Mouse (Mus musculus) T-cell, adult 2 months (primary cell): ENCODE results near the gene Tmem170.
"Not testable (repeated sequence)": the region's sequence is repeated elsewhere in the genome, so short reads cannot be mapped to it uniquely, and the experiment has no call there.

Experiments
- DNase-seq: peaks from one replicate; pipeline ENCODE4 v3.0.0; 2022; ENCODE audit warnings: low spot score

Tmem170 gene

DNA sequence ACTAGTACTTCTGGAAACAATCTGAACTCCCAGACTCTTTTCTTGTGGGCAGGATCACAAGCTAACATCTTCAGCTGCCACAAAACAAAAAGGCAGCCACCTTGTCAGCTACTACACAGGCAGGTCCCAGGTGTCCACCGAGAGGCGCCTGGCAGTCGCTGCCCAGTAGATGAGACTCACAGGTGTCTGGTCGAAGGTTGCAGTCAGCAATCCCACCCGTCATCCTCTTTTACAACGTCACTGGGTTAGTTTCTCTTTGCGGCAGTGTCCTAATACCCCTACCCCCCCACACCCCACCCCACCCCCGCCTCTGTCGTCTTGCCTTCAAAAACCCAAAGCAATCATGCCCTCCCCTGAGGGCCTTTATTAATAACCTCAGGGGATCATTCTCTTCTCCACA lies 792 bp downstream of the Tmem170 start:
- peak; percentile 19 for DNase-seq

DNA sequence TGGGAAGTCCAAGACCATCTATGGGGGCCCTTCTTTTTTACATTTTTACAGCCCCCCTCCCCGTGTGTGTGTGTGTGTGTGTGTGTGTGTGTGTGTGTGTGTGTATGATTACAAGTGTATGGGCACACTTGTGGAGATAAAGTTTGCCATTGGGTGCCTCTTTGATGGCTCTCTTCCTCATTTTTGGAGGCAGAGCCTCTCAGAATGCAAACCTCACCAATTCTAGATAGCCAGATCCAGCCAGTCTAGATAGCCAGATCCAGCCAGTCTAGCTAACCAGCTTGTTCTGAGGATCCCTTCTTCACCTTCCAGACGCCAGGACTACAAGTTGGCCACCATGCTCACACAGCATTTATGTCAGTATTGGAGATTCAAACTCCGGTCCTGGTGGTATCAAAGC lies 5.3 kb downstream of the Tmem170 start:
- DNase-seq = no peak

DNA sequence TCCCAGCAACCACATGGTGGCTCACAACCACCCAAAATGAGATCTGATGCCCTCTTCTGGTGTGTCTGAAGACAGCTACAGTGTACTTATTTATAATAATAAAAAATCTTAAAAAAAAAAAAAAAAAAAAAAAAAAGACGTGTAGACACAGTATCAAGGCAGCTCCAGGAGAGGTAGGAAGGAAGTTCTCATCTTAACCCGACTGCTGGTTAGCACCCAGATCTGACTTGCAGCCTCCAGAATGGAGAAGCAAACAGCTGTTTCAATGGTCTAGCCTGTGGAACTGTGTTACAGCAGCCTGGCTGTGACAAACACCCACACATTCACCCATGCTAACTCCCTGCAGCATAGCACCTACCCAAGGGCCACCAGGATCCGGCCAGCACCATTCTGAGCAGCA lies 6.2 kb downstream of the Tmem170 start:
- no peak for DNase-seq

DNA sequence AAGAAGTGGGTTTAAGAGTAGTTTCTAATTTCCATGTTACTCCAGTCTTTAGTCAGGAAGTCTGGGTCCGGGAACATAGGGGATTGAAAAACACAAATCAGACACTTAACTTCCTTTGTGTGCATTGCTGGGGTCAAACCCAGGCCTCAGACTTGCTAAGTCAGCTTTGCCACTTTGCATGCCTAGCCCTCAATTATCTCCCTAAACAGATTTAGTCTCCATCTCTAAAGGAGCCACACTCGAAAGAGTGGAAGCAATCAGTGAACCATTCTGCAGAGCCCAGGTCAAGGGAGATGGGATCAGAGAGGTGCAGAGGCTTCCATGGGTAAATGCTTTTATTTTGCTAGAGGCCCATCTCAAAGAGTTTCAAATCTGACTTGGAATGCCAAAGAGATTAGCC lies 7.9 kb downstream of the Tmem170 start:
- DNase-seq = no peak

DNA sequence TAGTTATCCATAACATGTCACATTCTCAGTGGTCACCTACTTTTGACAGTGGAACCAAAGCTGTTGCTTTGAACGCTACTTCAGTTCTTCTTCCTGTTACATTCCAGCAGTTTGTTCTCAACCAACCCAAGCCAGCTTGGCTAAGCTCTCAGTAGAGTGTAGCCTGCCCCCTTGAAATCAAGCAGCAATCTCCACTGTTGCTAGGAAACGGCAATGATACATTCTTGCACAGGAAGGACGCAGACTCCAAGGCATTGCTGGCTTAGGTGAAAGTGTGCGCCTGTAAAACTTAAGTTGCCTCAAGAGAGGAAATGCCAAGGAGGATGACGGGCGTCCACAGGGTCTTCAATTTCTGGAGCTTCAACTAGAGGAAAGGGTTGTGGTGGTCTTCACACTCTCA lies 10.7 kb downstream of the Tmem170 start:
- DNase-seq = no peak

DNA sequence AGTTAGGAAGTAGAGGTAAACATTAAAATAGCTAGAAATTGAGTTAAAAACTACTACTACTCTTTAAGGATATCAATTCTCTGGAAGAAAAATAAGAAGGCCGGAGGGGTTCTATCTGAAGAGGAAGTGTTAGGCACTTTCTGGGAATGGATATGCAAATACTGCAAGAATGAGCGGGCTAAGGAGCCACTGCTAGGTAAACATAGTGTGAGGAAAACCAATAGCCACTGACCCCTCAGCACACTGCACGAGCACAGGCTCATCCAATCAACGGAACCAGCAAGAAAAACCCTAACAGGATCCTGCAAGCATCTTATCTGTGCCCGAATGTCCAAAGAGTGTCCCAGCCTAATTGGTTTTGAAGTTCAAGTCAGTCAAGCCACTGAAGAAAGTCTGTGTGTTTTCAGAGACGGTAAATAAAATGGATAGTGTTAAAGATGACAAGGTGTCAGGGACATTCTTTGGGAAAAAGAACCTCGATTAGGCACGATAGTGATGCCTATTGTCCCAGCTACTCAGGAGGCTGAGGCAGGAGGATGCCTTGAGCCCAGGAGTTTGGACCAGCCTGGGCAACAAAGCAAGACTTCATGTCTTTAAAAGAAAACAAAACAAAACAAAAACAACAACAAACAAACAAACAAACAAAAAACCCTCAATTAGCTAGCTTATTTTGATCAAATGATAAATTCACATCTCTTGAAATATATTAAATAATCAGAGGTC lies 11.3 kb downstream of the Tmem170 start:
- DNase-seq = no peak

DNA sequence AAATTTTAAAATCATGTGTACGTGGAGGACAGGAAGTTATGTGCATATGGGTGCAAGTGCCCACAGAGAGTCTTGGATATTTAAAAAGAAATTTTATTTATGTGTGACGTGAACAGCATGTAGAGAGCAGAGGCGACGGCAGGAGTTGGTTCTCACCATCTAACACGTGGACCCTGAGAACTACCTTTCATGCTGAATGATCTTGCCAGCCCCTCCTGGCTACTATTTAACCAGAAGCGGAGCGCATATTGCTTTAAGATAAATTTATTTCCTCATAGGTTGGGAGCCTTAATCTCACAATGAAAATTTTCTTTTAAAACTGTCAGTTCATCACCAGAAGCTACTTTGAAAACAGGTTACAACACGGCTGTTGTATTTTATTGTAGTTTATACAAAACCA lies 11.9 kb downstream of the Tmem170 start:
- DNase-seq = no peak

DNA sequence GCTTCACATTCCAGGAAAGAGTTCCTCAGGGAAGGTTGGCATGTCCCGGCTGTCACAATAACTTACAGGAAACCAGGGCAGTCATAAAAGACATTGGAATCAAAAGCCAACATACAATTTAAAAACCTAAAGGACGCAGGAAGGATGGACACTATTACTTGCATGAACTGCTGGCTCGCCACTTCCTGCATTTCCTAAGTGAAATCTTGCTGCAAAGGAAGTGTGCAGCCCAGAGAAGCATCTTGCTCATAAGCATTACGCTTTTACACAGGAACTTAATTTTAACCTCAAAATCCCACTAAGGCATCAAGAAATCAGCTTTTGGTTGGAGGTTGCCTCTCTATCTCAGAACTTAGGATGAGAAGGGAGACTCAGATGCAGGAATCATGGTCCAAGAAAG lies 13.3 kb downstream of the Tmem170 start:
- DNase-seq = no peak

DNA sequence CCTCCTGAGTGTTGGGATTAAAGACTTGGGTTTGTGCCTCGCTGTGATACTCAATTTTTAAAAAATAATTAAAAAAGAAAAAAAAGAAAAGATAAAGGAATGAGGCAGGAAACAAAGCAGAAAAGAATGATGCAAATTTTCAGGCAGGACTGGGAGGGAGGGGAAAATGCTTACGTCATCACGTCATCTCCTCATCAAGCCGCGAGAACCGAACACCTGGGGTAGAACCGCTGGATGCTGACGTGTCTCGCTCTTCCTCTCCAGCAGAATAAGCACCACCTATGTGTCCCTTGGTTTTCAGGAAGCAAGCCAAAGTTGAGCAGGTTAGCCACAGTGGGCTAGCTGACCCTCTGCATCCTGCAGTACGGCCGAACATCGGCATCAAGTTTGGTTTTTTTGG lies 20.6 kb downstream of the Tmem170 start:
- no peak for DNase-seq

DNA sequence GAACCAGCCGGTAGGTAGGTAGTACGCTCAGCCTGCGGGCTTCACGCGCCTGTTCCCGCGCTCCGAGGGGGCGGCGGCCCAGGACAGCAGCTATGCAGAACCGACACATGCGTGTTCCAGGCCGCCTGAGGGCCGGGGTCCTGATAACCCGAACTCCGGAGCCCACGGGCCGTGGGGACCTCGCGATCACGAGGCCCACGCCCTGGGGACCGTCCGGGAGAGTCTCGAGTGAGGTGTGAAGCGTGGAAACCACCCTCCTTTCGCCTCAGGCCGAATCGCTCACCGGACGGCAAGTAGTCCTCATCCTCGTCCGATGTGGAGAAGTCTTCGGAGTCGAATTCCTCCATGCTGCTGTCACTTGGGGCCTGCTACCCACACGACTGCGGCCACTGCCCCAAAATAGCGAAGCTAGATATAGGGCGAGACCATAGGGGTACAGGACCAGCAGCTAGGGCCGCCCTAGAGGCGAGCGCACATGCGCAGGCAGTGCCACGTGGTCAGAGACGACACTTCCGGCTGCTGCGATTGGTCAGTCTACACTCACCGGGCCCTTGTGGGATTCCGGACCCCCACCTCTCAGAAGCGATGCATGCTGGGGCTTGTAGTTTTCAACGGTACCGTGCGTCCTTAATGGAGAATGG lies 22.6 kb downstream of the Tmem170 start, which contains the start of gene Cfdp1:
TSS of gene Cfdp1 (minus strand) at position 431 of the 641 bp plus-strand sequence.
- peak; percentile 97 for DNase-seq

DNA sequence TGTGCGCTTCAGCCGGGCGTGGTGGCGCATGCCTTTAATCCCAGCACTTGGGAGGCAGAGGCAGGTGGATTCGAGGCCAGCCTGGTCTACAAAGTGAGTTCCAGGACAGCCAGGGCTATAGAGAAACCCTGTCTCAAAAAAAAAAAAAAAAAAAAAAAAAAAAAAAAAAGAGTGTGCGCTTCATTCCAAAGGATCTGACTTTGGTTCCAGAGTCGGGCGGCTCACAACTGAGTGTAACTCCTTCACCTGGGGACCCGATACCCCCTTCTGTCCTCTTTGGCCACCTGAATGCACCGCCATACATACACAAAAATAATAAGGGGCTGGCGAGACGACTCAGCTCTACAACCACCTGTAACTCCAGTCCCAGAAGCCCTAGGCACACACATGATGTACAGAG lies 23.3 kb downstream of the Tmem170 start:
- not testable (repeated sequence) for DNase-seq

DNA sequence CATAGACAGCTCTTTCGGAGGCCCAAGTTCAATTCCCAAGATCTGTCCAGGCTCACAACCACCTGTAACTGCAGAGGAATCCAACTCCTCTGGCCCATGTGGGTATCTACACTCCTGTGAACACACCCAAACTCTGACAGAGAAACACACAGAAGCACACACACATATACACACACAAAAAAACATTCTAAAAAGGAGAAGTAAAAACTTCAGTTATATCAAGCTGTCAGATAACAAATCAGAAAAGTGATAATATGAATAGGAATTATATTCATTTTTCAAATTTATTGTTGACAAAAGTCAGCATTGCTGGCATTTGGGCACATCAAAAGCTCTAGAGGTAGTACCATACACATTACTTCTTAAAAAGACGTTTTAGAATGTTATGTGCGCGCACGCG lies 29.8 kb downstream of the Tmem170 start:
- no peak for DNase-seq

DNA sequence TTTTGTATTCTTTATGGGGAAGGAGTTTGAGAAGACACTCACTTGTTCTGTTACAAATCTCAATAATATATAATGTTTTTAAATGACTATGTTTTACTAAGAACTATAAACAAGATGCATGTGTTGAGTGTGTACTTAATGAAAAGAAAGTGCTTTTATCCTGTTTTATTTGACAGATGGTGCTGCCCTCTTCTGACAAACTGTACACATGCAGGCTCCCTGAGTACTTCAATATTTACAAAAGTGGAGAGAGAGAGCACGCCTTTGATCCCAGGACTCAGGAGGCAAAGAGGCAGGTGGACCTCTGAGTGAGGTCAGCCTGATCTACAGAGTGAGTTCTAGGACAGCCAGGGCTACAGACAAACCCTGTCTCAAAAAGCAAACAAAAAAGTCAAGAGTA lies 41.0 kb downstream of the Tmem170 start:
- no peak for DNase-seq

DNA sequence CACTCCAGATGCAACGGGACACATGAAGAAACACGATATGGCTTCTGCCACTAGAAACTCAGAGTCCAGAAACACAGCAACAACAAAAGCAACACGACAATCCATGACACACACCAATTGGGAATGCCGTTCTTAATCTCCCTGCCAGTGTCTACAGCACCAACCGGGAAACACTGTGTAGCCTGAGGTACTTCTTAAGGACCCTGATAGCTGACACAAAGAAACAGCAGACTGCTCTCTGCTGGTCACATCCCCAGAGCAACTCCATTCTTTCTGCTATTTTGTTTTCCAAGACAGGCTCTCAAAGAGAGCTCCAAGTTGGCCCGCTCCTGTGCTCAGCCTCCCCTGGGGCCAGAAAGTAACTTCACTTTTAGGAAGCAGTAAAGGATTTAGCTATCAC lies 42.5 kb downstream of the Tmem170 start:
- DNase-seq = no peak

DNA sequence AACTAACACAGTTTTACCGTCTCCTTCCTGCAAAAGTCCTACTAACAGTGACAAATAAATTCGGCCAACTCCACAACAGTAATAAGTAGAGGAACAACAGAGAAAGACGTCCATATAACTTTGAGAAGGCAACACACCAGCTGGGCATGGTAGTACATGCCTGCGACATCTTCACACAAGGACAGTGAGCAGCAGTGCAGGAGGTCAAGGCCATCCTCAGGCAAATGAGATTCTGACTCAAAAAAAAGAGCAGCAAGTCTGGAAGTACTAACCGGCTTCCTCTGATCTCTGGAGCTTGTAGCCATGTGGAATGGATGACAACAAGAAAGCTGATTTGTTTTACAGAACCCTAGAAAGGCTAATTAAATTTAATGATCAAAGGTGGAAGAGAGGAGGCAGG lies 43.6 kb downstream of the Tmem170 start:
- no peak for DNase-seq

DNA sequence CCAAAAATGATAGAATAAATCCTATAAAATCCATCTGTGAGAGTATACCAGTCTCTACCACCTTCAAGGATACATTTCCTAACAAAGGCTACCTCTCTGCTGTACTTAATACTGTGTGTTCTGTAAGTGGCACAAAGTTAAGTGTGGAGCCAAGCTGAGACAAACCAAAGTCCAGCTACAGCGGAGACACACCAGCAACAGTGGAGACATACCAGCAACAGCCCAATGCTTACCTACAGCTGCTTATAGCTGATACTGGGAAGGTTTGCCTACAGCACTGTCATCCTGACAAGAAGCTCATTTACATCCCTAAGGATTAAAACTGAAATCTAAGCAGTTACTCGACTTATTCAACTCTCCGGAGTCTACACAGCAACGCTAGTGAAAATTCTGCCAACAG lies 44.6 kb downstream of the Tmem170 start:
- no peak for DNase-seq

DNA sequence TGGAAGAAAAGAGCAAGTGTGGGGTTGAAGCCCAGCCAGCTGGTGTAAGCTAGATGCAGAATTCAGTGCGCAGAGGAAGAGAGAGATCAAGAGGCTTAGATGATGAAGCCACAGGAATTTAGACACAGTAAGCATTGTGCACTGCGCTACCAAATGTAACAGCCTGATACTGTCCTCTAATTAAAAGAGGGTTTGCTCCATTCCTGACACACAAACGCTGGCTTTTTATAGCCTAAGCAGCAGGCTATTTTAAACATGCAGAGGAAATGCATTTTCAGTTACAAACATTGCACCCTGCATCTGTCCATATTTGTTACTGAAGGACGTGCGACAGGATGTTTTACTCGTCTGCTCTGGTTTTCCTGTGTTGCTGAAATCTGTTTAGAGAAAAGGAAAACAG lies 48.0 kb downstream of the Tmem170 start:
- no peak for DNase-seq

DNA sequence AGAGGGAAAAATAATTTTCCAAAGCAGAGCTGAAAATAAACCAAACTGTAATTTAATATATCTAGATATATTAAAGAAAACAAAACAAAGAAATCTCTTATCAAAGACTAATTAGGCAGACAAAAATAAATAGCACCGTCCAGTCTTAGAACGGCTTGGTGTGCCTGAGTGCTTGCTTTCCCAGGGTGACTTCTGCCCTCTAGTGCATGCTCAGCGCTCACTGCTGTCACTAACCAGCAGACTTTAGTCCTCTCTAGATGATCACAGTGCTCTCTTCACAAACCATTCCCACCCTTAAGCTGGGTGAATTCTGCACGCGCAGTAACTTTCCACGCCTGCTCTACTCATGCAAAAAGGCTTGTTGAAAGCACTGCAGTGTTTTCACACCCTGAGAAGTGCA lies 51.3 kb downstream of the Tmem170 start:
- no peak for DNase-seq

DNA sequence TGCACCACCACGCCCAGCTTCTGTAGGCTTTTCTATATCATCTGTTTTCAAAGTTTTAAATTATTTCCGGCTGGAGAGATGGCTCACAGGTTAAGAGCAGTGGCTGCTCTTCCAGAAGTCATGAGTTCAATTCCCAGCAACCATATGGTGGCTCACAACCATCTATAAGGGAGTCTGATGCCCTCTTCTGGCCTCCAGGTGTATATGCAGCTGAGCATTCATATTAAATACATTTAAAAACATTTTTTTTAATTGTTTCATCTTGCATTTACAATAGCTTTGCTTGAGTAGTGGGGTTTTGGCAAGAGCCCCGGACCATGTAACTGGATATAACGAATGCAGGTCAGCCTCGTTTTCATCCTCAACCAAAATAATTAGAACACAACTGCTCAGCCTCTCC lies 52.2 kb downstream of the Tmem170 start:
- no peak for DNase-seq

DNA sequence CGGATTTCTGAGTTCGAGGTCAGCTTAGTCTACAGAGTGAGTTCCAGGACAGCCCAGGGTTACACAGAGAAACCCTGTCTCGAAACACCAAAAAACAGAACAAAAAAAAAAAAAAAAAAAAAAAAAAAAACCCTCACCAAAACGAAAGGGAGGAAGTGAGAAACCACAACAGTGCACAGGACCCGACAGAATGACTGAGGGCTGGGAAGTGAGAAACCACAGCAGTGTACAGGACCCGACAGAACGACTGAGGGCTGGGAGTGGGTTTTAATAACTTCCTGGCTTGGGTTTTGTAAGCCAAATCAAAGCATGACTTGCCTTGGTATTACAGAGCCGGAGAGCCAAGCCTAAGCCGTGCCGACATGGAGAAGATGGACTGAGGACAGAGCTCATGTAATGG lies 55.4 kb downstream of the Tmem170 start:
- DNase-seq = peak; percentile 85

DNA sequence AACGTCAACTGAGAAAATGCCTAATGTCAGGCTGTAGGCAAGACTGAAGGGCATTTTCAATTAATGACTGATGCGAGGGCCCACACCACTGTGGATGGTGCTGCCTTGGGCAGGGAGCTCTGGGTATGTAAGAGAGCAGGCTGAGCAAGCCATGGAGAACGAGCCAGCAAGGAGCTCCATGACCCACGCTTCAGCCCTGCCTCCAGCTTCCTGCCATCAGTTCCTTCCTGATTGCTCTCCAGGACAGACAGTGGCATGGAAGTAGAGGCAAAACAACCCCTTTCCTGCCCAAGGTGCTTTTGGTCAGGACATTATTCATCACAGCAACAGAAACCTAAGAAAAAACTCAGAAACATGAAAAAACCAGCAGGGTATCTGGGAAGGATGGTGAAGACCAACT lies 55.9 kb downstream of the Tmem170 start:
- DNase-seq = no peak

DNA sequence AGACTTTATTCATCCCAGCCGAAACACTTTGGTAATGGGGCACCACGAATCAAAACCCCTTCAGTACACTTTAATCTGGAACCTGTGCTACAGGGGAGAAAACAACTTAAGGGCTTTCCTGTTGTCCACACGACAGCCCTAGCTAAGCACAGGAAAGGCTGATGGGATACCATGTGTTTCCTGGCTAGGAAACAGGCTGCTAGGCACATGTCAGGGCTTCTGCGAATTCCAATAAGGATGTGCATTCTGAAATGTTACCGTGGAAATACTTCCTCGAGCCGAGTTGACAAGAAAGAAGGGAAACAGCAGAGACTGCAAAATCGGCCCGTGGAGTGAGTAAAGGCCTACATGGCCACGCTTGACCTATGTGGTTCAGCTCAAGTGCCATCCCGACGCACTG lies 56.5 kb downstream of the Tmem170 start:
- DNase-seq = no peak

DNA sequence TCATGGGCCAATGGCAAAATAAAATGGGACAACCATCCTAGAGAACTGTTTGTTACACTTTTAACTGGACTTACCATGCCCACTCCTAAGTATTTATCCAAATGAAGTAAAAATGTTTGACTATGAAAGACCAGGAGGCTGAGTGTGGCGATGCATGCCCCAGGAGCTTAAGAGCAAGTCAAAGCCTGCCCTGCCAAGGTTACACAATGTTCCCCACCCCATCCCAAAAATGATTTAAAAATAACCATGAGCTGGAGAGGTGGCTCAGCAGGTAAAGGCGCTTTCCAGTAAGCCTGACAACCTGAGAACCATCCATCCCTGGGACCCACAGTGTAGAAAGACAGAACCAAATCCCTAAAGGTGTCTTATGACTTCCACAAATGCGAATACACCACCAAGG lies 58.0 kb downstream of the Tmem170 start:
- no peak for DNase-seq

DNA sequence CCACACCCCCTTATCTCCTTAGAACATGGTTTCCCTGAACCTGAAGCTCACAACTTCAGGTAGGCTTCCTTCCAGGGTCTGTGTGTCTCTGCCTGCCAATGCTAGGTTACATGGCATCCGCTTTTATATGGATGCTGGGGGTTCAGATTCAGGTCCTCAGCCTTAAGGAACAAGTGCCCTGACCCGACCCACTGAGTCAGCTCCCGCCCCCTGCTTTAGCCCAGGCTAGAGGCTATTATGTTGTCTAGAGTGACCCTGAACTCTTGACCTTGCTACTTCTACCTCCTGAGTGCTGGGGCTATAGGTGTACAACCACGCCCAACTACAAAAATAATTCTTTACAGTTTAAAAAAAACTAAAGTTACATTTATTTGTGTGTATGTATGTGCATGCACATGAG lies 61.5 kb downstream of the Tmem170 start:
- DNase-seq = no peak
